Mouse (Mus musculus) bone marrow macrophage, adult 2 months (primary cell): ENCODE data around the gene Abcc10. TPM values are rescaled to one million over a fixed set of nuclear protein-coding genes. Genes with fewer than 3 reads are reported as not detected.
A peak's percentile ranks its signal among the peaks of the same experiment; 100 is the strongest.

Experiments
- H3K27ac ChIP-seq: 2 replicates; pipeline ENCODE4 v1.5.1; 2012; ENCODE audit warnings: low read depth, low read length; ENCODE audit not compliant: insufficient read depth
- H3K4me1 ChIP-seq: 2 replicates; pipeline ENCODE4 v1.6.1; 2012; ENCODE audit warnings: low read length; ENCODE audit not compliant: control insufficient read depth, insufficient read depth
- H3K4me3 ChIP-seq: 2 replicates; pipeline ENCODE4 v1.5.1; 2012; ENCODE audit warnings: mild to moderate bottlenecking, low read length, moderate library complexity; ENCODE audit not compliant: insufficient read depth
- CTCF ChIP-seq: IDR thresholded peaks from 2 replicates; pipeline ENCODE4 v1.5.1; 2012; ENCODE audit warnings: low read depth, mild to moderate bottlenecking, low read length, moderate library complexity
- POLR2A ChIP-seq: IDR thresholded peaks from 2 replicates; pipeline ENCODE4 v1.6.1; 2012; ENCODE audit warnings: mild to moderate bottlenecking, low read depth, low read length, borderline replicate concordance
- polyA plus RNA-seq: library from polyadenylated mRNA; stranded (reverse); fragments of >200 nt; gene quantifications from 2 replicates; pipeline ENCODE4 v1.2.4, GENCODE M21; 2012; ENCODE audit not compliant: missing spikeins, insufficient read depth, insufficient read length

Gene Abcc10
- 5.4 and 7.2 TPM in 2 replicates for polyA plus RNA-seq

DNA sequence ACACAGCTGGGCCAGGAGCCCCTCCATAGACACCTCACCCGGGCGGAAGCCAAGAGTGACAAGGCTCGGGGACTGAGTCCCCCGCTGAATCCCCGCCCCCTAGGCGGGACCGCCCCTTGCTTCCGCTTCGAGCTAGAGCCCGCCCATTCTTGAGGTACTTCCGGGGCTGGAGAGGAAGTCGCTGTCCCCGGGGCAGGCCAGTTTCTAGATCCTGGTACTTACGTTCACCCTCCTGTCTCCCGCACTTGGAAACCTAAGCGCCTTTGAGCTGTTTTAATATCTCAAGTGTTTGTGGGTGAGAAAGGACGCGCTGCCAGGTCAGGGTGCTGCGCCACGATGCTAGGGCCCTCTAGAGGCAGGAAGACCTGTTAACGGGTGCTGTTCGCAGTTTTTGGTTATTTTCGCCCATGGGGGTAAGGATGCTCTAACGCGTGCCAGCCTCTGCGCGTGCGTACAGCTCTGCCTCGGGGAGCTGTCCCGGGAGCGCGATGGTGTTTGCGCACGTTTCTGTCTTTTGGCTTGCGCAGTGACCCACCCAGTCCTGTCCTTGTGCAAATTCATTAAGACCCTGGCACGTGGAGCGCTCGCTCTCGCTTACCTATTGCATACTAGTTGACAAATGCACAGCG, at the start of gene Abcc10:
Gene Abcc10 (minus strand): TSS at position 447 of the 629 bp plus-strand sequence.
- TF ChIP-seq CTCF: no peak
- no peak for TF ChIP-seq POLR2A
- Histone ChIP-seq H3K4me3 (peak within 1 kb of the TSS; percentile 87), H3K27ac (peak within 1 kb of the TSS; percentile 66), H3K4me1 (peaks cover 18% of the 10 kb centered on the region)

DNA sequence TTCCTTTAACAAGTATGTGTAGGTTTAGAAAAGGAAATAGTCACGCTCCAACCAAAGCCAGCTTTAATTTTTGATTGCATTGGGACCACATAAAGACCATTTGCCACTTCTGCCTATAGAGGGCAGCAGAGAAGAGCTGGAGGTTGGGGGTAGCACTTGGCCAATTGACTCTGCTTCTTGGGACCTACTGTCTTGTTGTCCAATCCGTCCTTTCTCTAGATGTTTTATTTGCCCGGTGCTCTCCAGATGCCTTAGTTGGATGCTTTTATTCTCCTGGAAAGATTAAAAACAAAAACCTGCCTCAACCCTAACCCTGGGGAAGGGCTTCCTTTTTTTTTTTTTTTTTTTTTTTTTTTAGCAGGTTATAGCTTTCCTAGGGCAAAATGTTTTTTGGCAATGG, 43.6 kb upstream of the Abcc10 start:
- TF ChIP-seq POLR2A (no peak), CTCF (peak; percentile 19; the same call in 1 of the 2 replicates)
- H3K4me3 ChIP-seq: no peak overlapping the region
- H3K27ac ChIP-seq: no peak overlapping the region
- H3K4me1 ChIP-seq: no peaks in the 10 kb centered on the region

DNA sequence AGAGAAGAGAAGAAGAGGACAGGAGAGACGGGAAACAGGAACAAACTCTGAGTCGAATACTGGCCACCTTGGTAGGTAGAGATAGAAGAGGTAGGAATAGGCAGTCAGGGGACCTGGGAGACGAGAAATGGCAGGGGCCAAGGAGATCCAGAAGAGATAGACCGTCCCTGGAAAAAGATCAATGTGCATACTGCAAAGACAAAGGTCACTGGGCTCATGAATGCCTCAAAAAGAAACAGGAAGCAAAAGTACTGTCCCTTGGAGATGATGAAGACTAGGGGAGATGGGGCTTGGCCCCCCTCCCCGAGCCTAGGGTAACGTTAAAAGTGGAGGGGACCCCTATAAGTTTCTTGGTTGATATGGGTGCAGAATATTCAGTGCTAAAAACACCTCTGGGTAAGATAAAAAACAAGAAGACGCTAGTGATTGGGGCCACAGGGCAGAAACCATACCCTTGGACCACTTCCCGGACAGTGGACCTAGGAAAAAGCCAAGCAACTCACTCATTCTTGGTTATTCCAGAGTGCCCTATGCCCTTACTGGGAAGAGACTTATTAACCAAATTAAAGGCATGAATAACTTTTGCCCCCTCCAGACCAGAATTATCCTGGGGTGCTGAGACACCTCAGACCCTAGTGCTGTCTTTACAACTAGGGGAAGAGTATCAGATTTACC, 23.0 kb upstream of the Abcc10 start:
- no peak overlapping the region for H3K27ac ChIP-seq
- H3K4me1 ChIP-seq: no peaks in the 10 kb centered on the region

DNA sequence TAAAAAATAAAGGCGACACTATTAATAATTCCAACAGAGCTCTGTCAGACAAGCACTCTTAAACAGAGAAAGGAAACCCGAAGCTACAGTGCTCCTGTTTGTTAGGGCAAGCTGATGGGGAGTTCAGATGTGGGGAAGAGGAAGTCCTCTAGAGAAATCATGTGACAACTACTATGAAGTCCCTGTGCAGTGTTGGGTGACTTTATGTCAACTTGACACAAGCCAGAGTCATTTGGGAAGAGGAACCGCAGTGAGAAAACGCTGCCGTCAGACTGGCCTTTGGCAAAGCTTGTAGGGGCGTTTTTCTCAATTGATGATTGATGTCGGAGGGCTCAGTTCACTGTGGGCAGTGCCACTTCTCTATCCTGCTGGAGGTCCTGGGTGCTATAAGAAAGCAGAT, 13.1 kb upstream of the Abcc10 start:
- Histone ChIP-seq H3K27ac (peak overlapping the region; percentile 84), H3K4me1 (peaks cover 22% of the 10 kb centered on the region), H3K4me3 (no peak overlapping the region)
- TF ChIP-seq CTCF (no peak), POLR2A (no peak)

More for the DNA sequence above, 23.0 kb upstream of the Abcc10 start:
- H3K4me3 ChIP-seq: no peak overlapping the region
- TF ChIP-seq POLR2A (no peak), CTCF (no peak)

DNA sequence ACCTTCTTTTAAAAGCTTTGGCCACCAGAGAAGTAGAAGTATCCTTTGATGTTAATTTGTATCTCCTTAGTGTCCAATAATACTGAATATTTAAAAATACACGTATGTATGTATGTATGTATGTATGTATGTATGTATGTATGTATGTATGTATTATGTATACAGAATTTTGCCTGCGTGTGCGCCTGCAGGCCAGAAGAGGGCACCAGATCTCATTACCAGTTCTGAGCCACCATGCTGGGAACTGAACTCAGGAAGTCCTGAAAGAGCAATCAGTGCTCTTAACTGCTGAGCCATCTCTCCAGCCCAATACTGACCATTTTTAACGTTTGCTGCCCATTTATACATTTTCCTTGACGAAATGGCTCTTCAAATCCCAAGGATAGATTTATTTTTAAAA, 8.3 kb upstream of the Abcc10 start:
- Histone ChIP-seq H3K27ac (no peak overlapping the region), H3K4me3 (no peak overlapping the region), H3K4me1 (peaks cover 11% of the 10 kb centered on the region)
- no peak for TF ChIP-seq POLR2A
- TF ChIP-seq CTCF: no peak; the same call in 1 of the 2 replicates

DNA sequence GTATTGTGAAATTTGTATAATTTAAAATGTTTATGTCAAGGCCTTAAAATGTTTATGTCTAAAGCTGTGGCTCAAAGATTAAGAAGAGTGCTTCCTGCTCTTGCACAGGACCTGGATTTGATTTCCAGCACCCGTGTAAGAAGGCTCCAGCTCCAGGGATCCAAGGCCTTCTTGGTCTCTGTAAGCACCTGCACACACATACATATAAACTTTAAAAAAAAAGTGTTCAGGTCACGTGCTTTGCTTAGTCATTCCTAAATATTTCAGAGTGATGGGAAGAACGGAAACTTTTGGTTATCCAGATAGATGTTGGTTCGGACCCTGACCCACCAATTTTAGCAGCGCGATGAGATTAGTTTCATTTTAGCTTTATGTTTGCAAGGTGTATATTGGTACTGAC, 571 bp upstream of the Abcc10 start:
- H3K4me3 ChIP-seq: peak overlapping the region; percentile 35; the same call in 1 of the 2 replicates

DNA sequence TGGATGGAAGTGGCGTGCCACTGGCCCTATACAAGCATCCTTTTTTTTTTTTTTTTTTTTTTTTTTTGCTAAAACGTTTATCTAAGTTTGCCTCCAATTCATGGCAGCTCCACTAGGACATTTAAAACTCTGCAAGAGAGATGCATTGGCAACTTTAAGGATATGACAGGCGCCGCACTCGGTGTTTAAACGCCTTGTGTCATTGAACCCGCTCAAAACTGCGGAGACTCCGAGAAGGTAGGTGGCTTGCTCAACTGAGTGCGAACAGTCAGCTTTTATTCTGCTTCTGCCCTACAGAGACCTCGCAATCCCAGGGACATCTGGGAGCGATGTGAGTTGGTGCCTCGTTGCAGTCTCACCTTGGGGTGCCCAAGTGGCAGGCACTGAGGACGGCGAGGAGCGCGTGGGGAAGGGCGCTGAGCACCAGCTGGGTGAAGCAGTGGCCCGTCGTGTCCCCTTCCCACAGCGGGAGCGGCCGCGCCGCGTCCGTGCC, 693 bp downstream of the Abcc10 start:
- H3K4me3 ChIP-seq: peak overlapping the region; percentile 87
- TF ChIP-seq CTCF: no peak
- TF ChIP-seq POLR2A: no peak
- H3K4me1 ChIP-seq: peaks cover 18% of the 10 kb centered on the region

More for the DNA sequence above, 571 bp upstream of the Abcc10 start:
- Histone ChIP-seq H3K27ac (peak overlapping the region; percentile 66), H3K4me1 (peaks cover 18% of the 10 kb centered on the region)
- TF ChIP-seq POLR2A: no peak
- TF ChIP-seq CTCF: no peak

DNA sequence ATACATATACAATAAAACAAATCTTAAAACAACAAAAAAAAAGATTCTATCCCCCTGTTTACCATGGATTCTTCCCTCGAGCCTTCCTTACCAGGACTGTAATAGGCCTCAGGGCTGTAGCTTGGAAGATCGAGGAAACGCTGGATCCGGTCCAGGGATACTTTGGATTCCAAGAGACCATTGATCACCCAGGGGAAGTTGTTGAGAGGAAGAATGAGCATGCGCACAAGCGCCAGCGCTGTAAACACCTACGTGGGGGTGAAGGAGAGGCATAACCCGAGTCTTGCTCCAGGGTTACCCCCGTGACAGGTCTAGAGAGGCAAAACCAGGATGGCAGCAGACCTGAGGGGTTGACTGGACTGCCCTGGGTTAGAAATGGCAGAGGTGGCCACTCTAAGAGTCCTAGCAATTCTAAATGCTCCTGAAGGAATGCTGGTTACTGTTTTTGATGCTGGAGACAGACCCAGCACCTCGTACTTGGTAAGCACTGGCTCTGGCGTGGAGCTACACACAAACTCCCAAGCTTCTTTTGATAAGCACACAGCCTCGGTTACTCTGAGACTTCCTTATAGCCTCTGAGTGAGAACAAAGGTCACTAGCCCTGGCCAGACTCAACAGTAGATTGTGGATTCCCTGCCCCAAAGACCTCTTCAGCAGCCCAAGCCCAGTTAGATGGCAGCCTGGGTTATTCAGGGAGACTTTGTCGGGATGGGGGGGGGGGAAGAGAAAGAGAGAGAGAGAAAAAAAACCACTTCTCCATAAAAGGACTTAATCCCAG, 5.9 kb downstream of the Abcc10 start:
- TF ChIP-seq POLR2A (no peak), CTCF (no peak)
- Histone ChIP-seq H3K4me1 (peaks cover 14% of the 10 kb centered on the region), H3K4me3 (no peak overlapping the region), H3K27ac (no peak overlapping the region)

More for the DNA sequence above, 693 bp downstream of the Abcc10 start:
- H3K27ac ChIP-seq: peak overlapping the region; percentile 50

DNA sequence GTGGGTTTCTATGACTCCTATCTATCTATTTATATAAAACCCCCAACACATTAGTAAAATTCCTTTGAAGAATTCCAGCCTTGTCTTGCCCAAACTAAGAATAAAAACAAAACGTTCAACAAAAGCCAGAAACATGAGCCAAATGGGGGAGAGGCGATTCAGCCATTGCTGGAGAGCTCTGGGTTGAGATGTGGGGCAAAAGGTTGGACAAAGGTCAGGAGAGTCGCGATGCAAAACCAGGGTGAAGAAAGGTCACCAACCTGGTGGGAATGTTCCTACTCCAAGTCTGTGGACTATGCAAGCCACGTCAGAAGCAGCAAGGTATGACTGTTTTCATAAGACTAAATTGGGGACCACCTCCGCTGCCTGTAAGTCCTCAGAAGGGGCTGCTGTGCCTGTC, 7.7 kb downstream of the Abcc10 start:
- Histone ChIP-seq H3K4me1 (peaks cover 8% of the 10 kb centered on the region; the same call in 1 of the 2 replicates), H3K27ac (no peak overlapping the region), H3K4me3 (no peak overlapping the region)
- TF ChIP-seq POLR2A (no peak), CTCF (no peak)
